Mouse (Mus musculus) heart, postnatal 10 days (tissue): ENCODE results near the gene Slc18b1. TPM values are rescaled to one million over a fixed set of nuclear protein-coding genes. Genes with fewer than 3 reads are reported as not detected.
A peak's percentile ranks its signal among the peaks of the same experiment; 100 is the strongest.
"Not testable (repeated sequence)": the region's sequence is repeated elsewhere in the genome, so short reads cannot be mapped to it uniquely, and the experiment has no call there.

Experiments
- DNase-seq, 2 experiments: peaks; one replicate each; pipeline ENCODE4 v3.0.0; 2021
- intact Hi-C: fragments of 180-260 bp; cut with DNase I; formaldehyde crosslinking; loops from one replicate; pipeline ENCODE4 v1.15.1; 2025
- total RNA-seq, 2 experiments: library from RNA; stranded (reverse); gene quantifications; 2 replicates each; pipeline ENCODE4 v1.2.3; 2021

The Slc18b1 gene
- 10 to 100 TPM; 13.1 to 14.9 TPM for total RNA-seq

DNA sequence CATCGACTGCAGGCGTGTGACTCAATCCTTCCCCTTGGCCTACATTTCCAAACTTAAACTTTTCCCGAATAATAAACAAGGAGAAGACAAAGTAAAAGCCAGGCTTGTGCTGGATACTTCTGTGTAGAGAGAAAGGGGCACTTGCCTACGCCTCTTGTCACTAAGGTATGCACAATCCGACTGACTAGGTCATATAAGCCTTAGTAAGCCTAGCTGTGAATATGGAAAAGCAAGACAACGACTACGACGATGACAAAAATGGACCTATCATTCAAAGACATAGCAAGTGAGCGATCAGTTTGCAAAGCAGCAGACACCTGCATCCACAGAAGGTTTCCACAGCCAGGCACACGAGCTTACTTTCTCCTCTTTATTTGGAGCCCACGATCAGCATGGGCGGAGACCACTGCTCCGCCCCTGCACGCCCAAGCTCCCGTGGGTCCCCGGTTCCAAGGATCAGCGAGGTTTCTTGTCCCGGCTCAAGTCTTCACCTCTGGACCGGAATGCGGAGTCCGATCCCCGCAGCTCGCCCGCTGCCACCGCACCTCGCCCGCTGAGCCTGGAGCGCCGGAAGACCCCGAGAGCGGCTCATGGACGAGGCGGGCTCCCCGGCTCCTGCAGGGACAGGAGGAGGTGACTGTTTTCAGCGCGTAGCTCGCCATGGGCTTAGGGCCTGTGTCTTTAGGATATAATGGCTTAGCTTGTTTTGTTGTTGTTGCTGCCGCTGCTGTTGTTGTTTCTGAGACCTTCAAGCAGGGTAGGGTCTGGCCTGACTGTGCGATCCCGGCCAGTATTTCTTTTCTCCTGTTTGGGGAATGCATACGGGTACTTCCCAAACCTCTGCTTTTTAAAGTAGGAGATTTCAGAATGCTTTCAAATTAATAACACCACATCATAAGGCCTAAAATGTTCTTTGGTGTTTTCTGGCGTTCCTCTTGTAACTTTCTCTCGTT lies at the start of gene Slc18b1:
Slc18b1 (plus strand) TSS at position 436 of the 953 bp plus-strand sequence.
- peak; percentile 56 to 62 for DNase-seq
- intact Hi-C loops, result no loop called here

DNA sequence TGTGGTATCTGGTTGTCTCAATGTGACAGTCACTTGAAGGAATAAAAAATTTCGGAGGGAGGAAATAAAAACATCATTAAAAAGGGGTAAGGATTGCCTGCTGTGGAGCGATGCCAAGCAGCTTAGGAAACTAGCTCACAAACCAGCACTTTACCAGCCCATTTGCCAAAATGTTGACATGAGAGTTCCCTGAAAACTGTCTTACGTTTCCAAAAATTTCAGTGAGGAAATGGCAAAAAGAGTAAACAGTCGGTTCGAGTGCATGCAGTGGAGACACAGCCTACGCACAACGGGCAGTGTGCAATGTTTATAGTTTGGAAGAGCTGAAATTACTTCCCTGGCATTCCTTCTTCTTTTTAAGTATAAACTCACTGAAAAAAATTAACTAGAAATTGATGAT lies 42.6 kb upstream of the Slc18b1 start:
- intact Hi-C loops, result no loop called here
- DNase-seq, result no peak

DNA sequence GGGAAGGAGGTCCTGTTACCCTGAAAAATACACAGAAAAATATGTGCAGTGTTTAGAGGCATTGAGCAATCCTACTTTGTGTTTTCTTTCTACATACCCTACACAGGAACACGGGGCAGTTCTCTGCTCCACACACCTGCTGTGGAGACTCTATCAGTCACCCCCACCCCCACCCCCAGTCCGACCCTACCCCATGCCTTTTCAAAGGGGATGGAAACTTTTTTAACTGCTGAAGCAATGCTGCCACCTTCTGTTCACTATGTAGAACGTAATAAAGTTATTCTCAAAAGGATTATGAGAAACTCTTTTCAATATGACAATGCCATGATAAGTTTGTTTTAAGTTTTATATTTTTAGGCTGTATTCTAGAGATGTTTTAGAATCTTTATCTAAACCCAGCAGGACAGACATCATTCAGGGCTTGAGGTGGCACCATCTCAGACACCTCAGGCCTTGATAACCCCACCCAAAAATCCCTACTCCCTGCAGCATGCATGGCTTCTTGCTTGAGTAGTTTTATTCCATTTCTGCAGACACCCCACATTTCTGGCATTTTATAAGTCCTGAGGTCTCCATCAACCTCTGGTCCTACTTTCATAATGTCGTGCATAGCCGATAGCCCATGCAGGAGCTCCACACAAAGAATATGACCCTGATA lies 19.4 kb upstream of the Slc18b1 start:
- DNase-seq, result no peak
- intact Hi-C loops, result loop anchor here (1.0 to 2.0 kb wide), 2 partner anchors 659 to 691 kb away; no protein-coding TSS in a partner anchor

DNA sequence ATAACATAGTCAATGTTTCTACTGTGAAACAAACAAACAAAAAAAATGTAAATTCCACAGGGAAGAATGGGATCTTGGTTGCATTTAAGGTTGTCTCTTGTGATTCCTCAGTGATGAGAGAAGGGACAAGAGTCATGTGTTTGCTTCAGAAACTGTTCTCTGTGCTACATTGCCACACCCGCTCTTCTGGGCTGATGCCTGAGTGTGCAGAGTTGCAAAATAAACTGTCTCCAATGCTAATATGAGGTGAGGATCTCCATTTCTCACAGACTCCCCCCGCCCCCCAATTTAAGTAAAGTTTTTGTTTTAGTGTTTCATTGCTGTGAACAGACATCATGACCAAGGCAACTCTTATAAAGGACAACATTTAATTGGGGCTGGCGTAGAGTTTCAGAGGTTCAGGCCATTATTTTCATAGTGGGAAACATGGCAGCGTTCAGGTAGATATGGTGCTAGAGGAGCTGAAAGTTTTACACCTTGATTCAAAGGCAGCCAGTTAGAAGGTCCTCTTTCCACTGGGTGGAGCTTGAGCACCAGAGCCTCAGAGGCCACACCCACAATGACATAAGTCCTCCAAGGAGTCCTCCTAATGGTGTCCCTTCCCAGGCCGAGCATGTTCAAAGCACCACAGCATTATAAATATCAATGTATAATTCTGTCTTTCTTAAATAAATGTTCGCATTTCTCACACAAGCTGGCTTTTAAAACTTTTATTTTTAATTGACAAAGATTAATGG lies 16.1 kb upstream of the Slc18b1 start:
- intact Hi-C loops, result loop anchor here (10.0 kb wide), 2 partner anchors 1056 to 1636 kb away; partner anchors contain the start of gene E030030I06Rik
- no peak for DNase-seq

DNA sequence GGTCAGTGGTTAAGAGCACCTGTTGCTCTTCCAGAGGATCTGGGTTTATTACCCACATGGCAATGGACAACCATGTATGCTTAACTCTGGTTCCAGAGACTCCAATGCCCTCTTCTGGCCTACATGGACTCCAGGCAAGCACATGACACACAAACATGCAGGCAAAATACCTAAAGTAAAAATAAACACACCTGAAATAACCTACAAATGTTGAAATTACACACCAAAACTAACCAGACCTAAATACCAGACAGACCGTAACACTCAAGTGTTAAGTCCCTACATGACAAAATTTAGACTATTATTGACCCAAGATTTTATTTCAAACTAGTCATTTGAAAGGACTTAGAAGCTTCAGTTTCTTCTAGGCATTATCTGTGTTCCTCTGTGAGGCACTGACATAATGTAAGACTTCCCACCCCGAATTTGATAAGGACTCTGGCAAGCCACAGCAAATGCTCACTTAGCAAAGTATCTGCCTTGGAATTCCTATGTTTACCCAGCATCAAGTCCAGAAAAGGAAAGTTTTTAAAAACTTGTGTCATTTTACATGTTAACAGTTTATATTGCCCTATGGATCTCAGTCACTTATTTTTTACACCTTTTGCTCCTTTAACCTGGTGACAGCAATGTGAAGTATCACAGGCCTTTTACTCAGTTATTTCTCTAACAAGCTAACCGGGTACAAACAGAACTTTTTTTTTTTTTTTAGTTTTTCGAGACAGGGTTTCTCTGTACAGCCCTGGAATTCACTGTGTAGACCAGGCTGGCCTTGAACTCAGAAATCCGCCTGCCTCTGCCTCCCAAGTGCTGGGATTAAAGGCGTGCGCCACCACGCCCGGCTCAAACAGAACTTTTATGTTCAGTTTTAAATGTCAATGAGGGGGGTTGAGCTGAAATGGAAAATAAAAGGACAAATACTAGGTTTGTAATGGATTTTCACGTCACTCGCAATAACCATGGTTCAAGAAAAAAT lies 14.7 kb upstream of the Slc18b1 start:
- no peak for DNase-seq
- intact Hi-C loops, result loop anchor here (10.0 kb wide), 2 partner anchors 1057 to 1637 kb away; partner anchors contain the start of gene E030030I06Rik

DNA sequence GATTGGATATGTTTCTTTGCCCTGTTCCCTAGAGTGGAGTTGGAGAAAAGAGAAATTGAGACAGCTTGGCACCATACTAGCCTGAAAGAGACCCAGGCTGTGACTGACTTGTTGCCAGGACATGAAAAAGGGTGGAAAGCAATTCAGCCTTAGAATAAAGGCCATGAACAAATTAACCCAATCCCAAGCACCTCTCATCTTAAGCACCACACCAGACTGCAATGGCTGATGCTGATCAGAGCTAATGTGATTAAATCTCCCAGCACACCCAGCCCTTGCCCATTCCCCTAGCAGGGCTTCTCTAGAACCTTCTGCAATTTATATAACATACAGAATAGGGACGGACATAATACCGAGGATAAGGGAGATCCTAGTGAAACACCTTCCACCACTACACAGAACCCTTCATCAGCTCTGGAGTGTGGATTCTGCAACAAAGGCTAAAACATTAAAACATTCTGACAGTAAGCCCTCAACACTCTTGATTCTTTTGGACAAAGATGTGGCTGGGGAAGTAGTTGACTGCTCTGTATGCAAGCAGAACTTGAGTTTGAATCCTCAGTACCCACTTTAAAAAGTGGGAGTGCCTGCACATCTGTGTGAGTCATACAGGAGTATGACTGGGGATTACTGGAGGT lies 13.8 kb upstream of the Slc18b1 start:
- DNase-seq, result no peak
- intact Hi-C loops, result loop anchor here (10.0 kb wide), 2 partner anchors 1058 to 1638 kb away; partner anchors contain the start of gene E030030I06Rik

DNA sequence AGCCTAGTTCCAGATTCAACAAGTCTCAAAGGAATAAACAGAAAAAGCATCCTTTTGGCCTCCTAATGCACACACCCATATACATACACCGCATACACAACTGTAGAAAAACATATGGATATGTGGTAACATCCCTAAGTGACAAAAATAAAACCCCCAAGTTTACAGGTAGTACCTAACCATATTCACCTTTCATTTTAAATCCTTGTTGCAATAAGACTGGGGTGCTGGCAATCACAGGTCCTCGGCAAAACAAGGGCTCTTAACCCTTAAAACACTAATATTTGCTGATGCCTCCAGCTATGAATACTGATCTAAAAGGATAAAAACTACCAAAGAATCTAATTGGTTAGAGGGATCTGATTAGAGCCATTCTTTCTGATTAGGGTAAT lies 13.3 kb upstream of the Slc18b1 start:
- intact Hi-C loops, result loop anchor here (10.0 kb wide), 2 partner anchors 1059 to 1639 kb away; partner anchors contain the start of gene E030030I06Rik
- DNase-seq, result no peak

DNA sequence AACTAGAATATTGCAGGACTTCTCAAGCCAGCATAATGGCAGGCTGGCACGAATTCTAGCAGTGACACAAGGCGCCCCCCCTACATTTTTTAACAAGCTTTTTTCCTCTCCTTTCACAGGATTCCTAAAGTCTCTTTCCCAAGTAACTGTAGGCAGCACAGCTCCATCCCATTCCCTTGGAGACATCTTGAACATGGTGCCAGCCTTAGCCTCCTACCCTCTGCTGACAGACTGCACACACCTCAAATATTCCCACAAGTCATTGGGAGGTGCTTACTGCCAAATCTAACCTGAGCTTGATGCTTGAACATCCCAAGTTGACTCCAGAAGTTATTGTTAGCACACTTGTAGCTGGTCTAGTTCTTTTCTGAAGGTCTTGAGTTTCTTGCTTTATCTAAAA lies 12.7 kb upstream of the Slc18b1 start:
- intact Hi-C loops, result loop anchor here (10.0 kb wide), 2 partner anchors 1059 to 1639 kb away; partner anchors contain the start of gene E030030I06Rik

DNA sequence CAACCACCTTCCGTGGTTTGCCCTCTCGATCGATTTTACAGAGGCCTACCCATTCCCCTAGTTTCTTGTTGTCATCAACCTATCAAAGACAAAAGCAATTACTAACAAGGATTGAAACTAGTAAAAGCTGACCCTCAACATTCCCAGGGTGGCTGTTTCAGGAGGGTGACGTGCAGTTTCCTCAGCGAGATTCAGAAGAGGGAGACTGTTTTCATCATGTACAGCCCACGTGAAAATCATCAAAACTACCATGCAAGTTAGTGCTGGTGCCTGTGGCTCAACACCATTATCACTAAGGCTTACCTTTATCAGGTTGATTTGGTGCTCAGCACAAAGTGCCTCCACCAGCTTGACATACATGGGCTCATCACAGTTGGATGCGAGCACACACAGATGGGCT lies 11.2 kb upstream of the Slc18b1 start:
- intact Hi-C loops, result loop anchor here (10.0 kb wide), 2 partner anchors 1061 to 1641 kb away; partner anchors contain the start of gene E030030I06Rik
- not testable (repeated sequence) for DNase-seq

More for the DNA sequence above, 12.7 kb upstream of the Slc18b1 start:
- no peak for DNase-seq

DNA sequence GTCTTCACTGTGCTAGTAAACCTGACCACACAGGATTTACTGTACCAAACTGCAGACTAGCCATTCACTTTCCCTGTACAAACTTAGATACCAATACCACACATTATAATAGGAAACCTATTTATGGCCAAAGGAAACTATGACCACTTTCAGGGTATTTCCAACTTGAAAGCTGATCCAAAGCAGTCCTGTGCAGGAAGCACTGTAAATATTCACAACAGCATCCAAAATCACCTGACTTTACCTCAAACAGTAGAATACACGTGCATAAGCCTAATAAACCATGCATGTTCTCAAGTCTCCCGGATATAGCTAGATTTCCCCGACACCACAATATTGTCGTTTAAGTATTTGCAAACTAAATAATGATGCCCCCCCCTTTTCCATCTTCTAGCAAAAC lies 10.7 kb upstream of the Slc18b1 start:
- DNase-seq, result no peak
- intact Hi-C loops, result loop anchor here (10.0 kb wide), 2 partner anchors 1061 to 1641 kb away; partner anchors contain the start of gene E030030I06Rik

DNA sequence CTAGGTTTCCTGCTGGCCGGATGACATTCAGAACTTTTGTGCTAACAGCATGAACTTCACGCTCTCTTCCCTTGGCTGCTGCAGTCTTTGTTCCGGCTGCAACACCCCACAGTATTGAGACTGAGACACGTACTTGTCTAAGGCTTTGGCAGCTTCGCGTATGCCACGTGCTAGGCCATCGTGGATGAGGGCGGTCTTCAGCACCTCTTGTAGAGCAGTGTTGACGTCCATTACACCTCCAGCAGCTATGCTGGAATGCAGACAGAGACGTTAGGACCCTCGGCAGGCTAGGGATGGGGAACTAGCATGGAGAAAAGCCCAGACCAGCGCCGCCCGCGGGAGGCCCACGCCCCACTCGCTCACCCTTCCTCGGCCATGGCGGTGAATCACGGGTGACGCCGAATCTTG lies 10.2 kb upstream of the Slc18b1 start:
- intact Hi-C loops, result loop anchor here (10.0 kb wide), 2 partner anchors 1062 to 1642 kb away; partner anchors contain the start of gene E030030I06Rik
- DNase-seq, result not testable (repeated sequence)

DNA sequence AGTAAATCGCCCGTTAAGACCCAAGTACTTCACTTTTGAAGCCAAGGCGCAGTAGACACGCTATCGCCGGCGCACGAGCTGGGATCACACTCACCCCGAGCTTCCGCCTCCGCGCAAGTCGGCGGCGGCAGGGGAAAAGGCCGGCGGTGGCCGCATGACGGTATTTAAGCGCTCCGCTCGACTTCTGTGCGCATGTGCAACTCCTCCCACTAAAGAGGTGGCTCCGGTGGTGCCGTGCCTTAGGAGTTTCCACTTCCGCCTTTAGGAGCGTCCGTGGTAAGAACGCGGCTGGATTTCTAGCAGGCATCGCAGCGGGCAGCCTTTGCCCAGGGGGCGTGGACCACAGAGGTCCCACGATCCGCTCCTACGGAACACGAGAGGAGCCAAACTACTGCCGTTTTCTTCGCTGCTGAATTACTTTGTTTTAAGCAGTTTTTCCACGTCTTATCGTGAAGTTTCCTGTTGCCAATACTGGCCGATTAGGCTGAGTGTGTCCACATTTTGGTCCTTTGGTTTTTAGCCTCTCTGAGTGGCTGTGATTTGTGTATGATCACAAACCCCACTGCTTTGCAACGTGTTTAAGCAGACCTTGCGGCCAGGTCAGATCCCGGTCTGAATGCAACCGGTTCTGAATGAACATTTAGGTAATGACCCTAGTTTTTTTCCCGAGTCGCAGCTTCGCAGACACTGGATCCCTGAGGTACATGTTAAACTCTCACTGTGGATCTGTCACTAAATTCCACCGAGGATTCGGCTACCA lies 9.5 kb upstream of the Slc18b1 start, which contains the start of gene Rps12:
Rps12 (minus strand) TSS at position 214 of the 760 bp plus-strand sequence.
- intact Hi-C loops, result loop anchor here (10.0 kb wide), 2 partner anchors 1062 to 1642 kb away; partner anchors contain the start of gene E030030I06Rik
- peak; percentile 99 to 100 for DNase-seq

DNA sequence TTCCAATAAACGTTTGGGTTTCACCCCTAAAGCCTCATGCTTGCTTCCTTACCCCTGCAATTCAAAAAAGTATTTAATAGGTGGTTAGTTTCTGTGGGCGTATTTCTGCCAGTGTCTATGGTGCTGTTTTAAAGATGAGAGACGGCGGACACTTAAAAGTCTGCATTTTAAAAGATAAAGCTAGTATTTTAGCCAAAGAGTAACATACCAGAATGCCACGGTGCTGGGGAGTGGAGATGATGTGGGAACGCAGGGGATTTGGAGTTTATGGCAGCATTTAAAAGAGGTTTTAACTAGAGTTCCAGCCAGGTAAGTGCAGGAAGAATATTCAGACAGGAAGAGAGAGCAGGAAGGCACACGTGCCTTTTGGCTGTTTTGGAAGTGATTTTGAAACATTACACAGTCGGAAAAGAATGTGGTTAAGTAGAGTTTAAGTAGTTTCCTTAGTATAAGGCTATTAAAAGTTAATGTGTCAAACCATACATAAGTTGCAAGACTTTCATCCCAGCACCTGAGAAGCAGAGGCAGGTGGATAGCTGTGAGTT lies 8.7 kb upstream of the Slc18b1 start:
- DNase-seq, result peak in 1 of 2 experiments; percentile 23
- intact Hi-C loops, result loop anchor here (10.0 kb wide), 2 partner anchors 1063 to 1643 kb away; partner anchors contain the start of gene E030030I06Rik

DNA sequence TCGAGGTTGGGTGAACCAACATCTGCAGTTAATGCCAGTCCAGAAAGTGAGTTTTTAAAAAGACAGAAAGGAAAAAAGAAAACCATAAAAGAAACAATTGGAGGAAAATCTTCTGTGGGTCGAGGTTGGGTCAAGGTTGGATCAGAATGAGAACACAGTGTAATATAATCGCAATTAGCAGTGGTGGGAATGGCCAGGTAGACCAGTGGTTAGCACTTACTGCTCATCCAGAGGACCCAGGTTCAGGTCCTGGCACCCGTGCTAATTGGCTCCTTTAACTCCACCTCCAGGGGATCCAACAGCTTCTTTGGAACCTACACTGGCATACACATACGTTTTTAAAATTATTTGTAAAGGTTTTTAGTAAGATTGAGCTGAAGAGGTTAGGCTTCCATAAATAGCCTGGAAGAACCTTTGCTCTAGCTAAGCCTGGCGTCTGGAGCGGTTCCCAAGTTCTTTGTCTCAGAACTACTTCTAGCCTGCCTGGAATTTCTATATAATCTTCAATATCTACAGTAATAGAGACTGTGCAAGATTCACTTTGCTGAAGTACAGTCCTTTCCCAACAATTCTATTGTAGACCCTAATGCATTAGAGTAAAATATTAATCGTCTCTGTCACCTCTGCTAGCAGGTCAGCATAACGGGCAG lies 790 bp upstream of the Slc18b1 start:
- intact Hi-C loops, result no loop called here

DNA sequence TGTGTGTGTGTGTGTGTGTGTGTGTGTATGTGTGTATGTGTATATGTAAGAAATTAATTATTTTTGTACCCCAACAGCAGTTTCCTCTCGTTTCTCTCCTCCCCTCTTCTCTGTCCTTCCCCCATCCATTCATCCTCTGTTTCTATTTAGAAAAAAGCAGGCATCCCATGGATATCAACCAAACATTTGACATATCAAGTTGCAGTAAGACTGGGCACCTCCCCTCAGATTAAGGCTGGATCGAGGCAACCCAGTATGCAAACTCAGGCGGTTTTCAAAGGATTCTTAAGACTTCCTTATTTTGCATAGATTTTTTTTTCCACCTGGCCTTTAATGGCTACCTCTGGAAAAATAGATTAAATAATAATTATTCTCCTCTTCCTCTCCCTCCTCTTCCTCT lies 820 bp downstream of the Slc18b1 start:
- DNase-seq, result no peak
- intact Hi-C loops, result no loop called here

More for the DNA sequence above, 790 bp upstream of the Slc18b1 start:
- no peak for DNase-seq

DNA sequence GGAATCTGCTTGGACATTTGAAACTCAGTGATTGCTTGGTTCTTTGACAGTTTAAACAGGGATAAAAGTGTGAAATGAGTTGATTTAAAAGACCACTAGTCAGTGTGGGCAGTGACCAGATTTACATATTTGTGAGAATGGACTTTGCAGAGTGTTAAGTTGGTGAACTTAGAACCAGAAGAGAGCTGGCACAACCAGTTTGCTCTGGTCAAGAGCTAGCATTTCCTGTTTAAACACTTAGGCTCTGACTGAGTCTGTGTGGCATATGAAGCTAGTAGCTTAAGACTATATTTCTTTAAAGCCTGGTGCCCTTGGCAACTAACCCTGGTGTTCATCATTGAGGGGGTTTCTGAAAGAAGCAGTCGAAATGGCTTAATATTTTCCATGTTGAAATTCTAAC lies 1.4 kb downstream of the Slc18b1 start:
- no peak for DNase-seq
- intact Hi-C loops, result no loop called here

DNA sequence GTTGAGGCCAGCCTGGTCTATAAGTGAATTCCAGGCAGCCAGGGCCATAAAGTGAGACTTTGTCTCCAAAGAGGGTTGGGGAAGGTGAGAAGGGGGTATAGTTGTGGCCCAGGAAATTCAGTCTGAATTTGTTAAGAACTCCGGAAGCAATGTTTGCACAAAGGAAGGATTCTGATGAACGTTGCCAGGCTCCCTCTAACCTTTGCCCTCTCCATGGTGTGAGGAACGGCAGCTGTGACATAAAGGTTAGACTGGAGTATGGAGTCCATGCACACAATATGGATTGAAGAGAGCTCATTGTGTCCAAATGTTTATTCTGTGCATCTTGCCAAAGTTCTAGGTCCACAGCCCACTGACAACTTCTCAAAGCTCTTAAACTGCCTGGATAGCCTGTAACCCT lies 3.1 kb downstream of the Slc18b1 start:
- intact Hi-C loops, result no loop called here
- no peak for DNase-seq
